Mouse (Mus musculus) natural killer cell, adult 2 months (primary cell): ENCODE measurements at regions not wholly inside any gene's neighbourhood (a gene's known extent, or its start where the extent isn't known, plus 50 kb on each side); places are given as distances from the start of the nearest gene placed in this dataset.

Experiments used
- DNase-seq, 2 experiments: peaks; one replicate each; pipeline ENCODE4 v3.0.0; 2022; ENCODE audit warnings: low spot score in 2 of 2

DNA sequence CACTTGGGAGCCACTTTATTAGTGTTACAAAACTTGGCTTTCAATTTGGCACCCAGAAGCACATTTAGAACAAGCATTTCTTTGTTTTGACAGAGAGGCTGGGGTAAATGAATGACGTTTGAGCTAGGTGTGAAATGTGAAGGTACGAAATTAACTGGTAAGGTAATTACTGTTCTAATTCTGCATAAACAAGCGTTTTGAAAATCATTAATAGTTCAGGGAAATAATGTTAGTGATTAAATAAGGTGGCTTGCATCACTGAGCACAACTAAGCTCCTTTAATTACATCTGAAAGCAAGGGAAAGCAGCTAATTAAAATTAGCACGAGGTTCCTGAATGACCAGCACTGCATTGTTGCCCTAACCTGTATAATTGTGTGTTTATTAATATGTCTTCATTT, 529.9 kb upstream of the Pkn2 start:
- DNase-seq = no peak

DNA sequence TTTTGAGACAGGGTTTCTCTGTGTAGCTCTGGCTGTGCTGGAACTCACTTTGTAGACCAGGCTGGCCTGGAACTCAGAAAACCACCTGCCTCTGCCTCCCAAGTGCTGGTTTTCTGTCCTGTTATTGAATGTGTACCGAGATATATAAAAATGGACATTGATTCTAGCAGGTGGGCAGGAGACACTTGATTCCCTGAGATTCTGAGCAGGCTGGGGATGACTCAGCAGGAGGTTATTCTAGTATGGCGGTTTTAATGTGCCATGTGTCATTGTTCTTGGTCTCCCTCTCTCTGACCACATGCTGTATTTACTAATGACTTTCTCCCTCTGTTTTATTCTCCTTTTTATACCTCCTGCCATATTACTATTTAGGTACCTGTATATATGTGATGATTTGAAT, 517.2 kb upstream of the Pkn2 start:
- no peak for DNase-seq

DNA sequence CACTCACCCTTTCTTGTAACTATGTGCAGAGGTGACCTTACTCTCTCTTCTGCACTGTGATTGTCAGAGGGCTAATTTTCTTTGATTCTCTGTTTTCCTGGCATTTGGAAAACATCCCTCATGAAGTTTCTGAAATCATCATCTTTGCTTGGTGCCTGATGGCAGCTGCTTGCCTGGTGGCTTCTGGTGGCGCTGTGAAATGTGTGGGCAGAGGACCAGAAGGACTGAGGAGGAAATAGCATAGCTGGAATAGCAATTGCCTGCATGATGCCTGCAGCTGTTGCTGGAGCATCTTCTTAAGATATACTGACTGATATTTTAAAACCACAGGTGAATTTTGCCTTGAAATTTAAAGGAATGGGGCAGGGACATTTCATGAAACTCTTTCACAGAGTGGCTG, 502.6 kb upstream of the Pkn2 start:
- no peak for DNase-seq

DNA sequence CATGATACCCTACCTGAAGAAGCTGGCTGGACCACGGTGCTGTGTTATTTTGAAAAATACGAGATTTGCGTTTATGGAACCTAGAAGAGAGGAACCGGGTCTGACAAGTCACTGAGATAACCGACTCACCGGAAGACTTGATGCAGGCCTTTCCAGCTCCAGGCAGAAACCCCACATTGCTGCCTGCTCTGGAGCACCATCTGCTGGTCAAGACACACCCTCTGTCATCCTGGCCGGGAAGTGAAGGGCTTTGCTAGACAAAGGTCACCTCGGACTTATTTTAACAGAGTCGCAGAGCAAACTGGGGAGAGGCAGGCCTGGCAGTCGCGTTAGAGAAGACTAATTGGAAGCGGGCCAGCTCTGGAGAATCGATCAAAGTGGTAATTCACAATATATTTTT, 497.4 kb upstream of the Pkn2 start:
- peak in 1 of 2 experiments; percentile 5 for DNase-seq

DNA sequence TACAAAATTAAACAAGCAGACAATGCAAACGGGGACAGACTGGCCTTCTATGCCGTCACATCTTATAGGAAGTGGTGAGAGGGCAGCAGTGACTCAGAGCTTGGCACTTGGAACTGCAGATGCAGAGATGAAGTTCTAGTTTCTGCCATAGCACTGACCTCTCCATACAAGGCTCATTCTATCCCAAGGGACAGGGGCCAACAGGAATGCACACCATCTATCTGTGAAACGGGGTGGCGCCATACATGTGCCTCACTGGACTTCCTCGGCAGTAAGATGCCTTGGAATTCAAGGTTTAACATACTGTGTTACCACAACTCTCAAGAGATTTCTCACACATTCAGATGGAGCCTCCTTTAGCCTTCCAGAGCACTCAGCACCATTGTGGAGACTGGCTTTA, 495.6 kb upstream of the Pkn2 start:
- no peak for DNase-seq

DNA sequence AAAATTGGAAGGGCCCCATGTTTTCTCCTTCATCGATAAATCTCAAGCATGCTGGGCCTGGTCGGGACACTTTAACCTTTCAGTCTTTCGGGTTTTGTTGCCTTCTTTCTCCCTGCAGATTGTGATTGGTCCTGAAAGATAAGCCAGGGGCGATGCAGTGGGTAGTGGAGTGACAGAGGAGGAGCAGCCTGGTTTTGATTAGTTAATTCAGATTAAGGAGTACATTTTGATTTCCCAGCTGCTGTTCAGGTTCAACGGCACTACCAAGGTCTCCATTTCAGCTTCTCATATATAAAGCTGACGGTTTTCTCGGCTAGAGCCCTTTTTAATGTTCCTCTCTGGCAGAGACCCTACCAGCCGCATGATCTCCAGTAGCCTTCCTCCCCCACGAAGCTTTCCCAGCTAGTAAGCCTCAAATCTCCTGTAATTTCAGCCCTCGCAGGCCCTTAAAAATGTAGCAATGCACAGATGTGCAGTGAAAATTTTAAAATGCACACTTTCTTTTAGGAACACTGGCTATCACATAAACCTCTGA, 493.8 kb upstream of the Pkn2 start:
- no peak for DNase-seq

DNA sequence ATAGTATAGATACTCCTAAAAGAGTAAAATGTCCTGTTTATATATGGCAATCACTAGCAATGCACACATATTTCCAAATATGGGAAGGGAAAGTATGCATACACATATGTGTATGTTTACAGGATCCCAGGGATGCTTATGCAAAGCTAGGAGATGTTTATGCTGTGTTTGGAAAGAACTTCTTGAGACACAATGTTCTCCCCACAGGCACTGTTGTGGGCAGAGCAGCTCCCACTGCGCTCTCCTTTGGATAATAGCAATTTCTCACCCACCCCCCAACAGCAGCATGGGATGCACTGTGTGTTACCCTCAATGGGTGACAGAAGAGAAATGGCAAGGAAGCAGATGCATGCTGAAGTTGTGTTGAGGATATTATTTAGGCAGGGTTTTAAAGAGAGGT, 491.7 kb upstream of the Pkn2 start:
- no peak for DNase-seq

DNA sequence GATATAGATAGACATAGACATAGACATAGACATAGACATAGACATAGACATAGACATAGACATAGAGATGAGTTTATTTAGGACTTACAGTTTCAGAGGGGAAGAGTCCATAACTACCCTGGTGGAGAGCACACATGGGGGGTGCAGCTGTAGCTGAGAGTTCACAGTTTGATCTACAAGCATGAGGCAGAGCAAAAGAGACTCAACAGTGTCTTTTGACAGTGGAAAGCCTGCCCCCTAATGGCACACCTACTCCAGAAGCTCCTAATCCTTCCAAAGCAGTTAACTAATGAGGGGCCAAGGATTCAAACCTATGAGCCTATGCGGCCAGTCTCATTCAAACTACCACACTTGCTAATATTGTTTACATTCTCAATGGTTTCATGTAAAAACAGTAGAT, 487.2 kb upstream of the Pkn2 start:
- no peak for DNase-seq

DNA sequence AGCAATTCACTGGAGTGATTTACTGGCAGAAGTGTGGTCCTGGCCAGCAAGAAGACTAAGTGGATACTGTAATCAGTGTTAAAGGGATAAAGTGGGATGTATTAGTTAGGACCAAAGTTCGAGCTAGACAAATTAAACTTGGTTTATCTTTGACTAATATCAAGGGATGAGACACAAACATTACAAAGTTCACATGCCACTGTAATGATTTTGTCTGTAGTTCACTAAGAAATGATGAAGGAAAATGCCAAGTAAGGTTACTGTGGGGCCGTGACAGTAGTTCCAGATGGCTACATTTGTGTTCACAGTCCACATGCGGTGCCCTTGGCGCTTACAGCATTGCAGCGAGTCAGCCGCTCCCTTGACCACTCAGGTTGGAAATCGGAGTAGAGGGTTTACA, 458.2 kb upstream of the Pkn2 start:
- no peak for DNase-seq

DNA sequence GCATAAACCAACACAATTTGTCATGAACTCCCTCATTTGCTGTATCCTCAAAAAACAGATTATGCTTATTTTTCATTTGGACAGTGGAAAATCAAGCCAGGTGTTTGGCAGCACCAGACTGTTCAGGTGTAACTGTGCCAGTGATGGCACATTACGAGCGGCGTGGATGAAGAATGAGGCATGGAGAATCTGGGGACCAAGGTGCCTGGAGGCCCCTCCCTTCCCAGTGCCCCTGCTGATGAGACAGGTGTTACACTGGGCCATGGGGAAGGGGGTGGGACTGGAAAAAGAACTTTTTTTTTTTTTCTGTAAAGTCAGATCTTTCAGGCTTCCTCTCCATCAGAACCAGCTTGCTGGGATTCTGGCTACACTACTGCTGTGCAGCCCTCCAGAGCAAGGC, 451.5 kb upstream of the Pkn2 start:
- no peak for DNase-seq

DNA sequence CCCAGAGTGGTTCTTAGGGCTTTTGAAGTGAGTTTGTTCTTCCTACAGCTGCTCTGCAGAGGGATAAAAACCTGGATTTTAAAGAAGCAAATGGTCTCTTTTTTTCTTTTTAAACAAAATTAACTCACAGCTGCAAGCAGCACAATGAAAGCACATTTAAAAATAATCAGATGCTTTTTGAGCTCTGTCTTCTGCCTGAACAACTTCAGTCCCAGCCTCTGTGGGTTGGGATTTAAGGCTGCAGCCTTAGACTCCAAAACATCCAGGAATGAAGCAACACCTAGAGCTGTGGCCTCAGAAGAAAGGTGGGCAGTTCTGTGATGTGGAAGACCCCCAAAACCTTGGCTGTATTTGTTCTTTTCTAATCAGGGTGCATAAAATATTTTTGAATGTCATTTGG, 446.7 kb upstream of the Pkn2 start:
- DNase-seq = no peak

DNA sequence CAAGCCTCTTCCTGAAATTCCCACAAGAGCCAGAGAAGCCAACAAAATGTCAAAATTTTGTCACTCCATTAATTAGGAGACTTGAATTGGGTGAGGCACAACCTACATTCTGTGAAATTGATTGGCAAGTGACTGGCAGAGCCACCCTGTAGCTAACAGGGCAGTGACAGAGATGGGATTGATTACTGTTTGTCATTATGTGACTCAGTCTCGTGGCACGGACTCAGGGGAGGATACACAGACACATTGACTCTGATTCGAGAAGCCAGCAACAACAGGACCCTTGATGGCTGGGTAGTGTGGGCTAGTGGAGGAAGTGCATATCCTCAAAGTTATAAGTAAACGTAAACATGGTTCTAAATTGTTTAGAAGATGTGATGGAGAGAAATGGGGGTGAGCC, 445.8 kb upstream of the Pkn2 start:
- no peak for DNase-seq

DNA sequence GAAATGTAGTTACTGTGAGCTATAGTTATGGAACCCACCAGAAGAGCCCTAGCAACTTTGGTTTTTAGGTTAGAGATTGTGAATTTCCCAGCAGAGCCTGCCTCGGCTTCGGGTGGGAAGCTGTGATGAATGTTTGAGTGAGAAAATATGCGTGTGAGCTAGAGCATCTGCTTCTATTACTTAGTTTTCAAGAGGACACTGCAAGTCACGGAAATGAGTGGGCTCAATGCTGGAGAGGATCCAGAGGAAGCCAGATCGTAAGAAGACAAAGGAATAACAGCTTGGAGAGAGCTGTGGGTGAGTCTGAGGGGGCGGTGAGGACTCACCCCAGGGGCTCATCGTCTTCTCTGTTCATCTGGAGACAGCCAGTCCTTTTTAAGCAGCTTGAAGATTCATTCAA, 434.7 kb upstream of the Pkn2 start:
- no peak for DNase-seq

DNA sequence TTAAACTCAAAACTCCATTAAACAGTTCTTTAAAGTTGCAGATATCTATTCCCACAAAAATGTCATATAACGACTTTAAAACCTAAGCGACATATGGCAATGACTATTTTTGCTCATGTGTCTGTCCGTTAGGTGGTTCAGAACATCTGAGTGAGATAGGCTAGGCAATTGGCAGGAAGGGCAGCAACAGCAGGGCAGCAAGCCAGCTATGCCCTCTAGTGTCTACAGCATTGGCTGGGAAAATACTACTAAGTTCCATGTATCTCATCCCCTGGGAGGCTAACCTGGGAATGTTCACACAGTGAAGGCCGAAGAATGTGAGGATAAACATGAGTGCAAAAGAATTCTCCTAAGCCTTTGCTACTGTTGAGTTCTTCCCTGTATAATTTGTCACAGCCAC, 410.0 kb upstream of the Pkn2 start:
- DNase-seq = no peak

DNA sequence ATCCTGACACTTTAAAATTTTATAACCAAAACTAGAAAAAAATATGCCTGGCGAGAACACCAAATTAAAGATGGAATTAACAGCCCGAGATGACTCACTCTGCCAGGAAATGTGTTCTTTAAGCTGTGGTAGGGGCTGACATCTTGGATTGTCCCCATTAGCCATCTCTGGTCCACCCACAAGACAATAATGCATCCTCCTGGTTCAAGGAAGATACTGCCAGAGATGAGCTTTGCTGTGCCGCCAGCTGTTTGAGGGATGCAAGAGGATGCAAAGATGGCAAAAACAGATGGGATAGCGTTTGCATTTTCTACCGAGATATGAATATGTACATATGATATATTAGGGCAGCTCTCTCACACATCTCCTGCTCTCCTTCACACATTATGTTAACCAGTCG, 382.3 kb upstream of the Pkn2 start:
- DNase-seq = no peak

DNA sequence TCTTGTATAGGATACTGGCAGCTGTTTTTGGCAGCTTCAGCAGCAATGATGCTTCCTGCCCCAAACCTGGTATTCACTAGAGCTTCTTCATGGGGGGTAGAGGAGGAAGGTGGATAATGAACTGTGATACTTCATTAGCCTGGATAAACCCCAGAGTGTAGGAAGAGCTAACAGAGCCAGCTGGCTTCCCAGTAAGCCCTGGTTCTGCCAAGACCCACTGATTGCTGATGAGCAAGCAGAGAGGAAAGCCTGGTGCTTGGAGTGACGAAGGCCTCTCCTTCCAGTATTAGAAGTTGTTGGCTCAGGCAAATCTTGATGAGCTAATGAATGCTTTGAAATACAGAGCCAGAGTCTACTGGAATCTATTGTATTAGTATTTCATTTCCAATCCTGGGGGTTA, 370.8 kb upstream of the Pkn2 start:
- no peak for DNase-seq

DNA sequence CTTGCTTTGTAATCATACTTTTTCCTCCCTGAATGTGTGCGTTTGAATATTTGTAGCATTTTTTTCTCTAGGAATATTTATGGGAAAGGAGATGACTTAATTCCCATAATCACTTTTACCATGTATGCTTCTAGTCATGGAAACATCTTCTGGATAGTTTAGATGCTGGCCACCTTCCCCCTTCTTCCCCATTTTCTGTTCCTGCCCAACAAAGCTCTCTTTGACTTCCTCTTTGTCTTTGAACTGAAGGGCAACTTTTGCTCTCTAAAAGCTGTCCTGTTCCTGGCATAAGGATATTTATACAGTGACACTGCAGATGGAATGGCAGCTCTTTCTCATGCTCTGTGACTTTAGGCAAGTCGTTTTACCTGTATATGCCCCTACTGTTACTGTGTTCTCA, 370.2 kb upstream of the Pkn2 start:
- no peak for DNase-seq

DNA sequence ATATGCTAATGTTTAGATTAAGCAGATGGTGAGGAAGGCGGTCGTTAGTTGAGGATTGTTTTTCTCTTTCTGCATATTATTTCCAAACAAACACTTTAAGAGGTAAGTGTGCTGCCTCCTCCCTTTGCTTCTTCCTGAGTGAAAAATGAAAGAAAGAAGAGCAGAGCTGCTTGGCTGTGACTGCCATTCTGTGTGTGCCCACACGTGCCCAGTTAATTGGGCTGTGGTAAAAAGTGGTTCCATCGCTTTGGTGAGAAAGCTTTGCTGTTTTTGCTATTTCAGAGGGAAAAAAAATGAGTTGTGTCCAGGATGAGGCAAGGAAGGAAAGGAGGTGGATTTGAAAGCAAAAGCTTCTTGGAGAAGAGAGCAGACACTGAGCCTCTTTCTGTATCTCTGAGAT, 360.9 kb upstream of the Pkn2 start:
- no peak for DNase-seq

DNA sequence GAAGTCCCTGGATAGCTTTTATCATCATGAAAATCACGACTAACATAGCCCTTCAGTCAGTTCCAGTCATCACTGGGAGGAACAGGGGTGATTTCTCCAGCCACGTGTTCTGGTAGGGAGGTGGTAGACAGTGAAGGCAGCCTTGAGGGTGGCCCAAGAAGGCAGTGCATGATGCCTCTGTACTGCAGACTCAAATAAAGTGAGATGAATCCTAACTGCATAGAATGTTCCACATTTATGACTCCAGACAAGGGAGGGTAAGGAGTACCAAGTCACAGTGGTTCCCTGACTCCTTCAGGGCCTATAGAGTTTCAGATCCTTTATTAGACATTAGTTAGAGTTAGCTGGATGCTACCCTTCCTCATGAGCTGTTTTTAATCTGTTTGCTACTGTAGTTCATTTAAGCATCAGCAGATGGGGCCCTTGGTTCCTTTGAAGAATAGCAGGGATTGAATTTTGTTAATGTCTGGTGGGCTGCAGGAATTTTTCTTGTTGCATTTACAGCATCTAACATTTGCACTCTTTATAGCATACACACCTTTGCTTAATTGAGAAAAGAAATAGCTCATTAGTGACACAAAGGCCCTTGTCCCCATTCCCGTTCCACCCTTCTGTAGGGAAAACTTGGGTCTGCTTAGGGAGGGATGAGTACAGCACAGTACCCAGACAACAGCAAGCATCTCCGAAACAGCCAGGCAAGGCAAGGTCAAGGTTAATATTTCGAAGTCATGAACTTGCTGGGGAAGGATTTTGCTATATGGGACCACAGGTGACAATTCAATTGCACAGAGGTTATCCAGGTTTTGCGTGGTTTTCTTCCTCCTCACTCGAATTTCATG, 359.0 kb upstream of the Pkn2 start:
- no peak for DNase-seq

DNA sequence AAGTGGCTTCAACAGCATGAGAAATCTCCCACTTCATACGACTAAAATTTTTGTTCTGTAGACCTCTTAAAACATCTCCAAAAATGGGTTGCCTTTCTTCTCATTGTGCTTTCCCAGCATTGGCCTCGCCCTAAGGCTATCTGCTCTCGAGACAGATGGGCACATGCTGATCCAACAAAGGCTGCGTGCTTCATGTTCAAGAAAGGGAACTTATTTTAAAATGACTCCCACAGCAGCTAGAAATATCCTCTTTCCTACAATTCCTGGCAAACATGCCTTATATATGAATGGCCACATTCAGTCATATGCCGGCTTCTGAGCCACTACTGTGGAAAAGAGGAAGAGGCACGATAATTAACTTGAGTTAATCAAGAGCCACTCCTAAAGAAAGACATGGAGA, 356.7 kb upstream of the Pkn2 start:
- DNase-seq = no peak

DNA sequence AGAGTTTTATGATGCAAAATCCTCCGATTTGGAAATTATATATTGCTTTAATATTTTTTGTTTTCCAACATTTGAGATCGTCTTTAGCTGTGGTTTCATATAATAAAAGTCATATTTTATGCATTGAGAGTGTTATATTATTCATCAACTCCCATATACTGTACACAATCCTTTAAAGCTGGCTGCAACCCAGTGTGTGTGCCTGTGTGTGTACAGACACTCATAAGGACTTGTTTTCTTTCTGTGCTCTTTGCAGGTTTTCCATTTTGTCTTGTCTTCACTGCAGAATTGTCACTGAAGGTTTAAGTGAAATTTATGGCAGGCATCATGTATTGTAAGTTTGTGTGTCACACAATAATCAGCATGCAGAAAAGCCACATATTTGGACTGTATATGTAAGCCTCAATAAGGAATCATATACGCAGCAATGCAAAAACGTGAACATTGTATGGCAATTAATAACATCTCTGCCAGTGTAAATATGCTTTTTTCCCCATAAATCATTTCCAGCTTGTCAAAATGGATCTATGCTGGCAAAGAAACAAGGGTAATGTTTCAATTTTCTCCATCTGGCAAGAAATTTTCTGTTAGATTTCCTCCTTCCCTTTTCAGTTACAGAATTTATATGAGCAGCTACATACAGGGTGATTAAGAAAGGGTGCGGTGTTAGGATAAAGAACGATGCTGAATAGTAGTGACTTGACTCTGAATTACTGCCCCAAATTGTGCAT, 342.4 kb upstream of the Pkn2 start:
- DNase-seq = no peak

DNA sequence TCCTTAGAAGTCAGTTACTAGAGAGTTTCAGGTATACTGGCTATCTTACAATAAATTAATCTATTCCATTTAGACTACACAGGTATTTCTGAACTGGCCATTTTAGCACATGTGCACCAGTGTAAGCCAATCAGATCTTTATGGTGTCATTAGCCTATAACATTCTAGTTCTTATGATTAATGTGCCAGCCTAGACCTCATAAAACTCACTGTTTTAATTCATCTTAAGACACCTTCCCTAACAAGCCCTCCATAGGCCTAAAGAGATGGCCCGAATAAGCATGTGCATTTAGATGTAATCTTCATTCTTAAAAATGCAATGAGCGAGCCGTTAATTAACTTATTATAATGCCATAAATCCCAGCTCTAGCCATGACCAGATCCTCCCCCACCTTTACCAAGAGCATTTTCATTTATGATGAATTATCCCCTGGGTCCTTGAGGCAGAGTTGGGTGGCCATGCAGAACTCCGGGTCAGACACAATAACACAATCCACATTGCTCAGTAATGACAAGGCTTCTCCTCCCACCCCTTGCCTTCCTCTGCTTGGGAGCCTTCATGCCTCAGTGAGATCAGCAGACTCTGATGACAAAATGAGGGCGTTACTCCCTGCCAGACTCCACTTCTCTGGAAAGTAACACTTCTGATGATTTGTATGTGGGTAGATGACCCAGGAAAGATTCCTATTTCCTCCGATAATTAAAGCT, 311.6 kb upstream of the Pkn2 start:
- no peak for DNase-seq

DNA sequence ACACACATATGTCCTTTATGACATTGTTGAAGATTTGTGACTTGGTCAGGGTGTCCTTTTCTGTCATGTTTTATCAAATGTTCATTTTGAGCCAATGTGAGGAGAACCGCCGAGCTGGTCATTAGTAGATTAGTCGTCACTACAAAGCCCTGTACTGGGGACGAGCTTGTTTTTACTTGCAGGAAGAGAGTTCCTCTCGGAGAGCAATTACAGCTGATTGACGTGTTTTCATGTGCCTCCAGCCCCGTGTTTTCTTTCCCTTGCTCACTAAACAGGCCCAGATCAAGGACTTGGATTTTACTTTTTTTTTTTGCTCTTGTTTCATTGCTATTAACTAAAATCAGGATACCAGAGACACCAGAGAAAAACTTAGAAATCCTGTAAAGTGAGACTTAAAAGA, 307.1 kb upstream of the Pkn2 start:
- no peak for DNase-seq
